Mouse (Mus musculus): ENCODE results near the gene Fam84b. TPM values are rescaled to one million over a fixed set of nuclear protein-coding genes. Genes with fewer than 3 reads are reported as not detected.

Fam84b gene
- 6.2 and 6.6 TPM in 2 replicates for polyA plus RNA-seq (2016; fragmentation: Nextera tagmentation; extraction: Ambion mirVana)

GRCm38 (mm10) chr15:60853231-60853999 lies at the start of gene Fam84b:
Gene Fam84b, minus strand, starts transcription at chr15:60853778.
- peak within 1 kb of the TSS; percentile 79 for H3K27ac ChIP-seq
- no peaks in the 10 kb centered on the region for H3K27me3 ChIP-seq (replicated peaks)
- H3K36me3 ChIP-seq, result no peaks in the 10 kb centered on the region
- H3K4me3 ChIP-seq, result peak within 1 kb of the TSS; percentile 20; the same call in 1 of the 2 replicates
- peaks cover 38% of the 10 kb centered on the region for H3K4me1 ChIP-seq
- 9% methylated on average over 17 of the region's 17 CpGs for whole genome bisulfite sequencing (ENCODE audit: insufficient replicate concordance)
- ATAC-seq, result peak; percentile 88
- no peaks in the 10 kb centered on the region for H3K9me3 ChIP-seq (replicated peaks)
- H3K4me2 ChIP-seq, result peak within 1 kb of the TSS; percentile 65
- peak within 1 kb of the TSS; percentile 36 for H3K9ac ChIP-seq

GRCm38 (mm10) chr15:60898187-60898965 lies 44.8 kb upstream of the Fam84b start:
- H3K36me3 ChIP-seq, result no peaks in the 10 kb centered on the region
- no peak overlapping the region for H3K27ac ChIP-seq
- ATAC-seq, result no peak
- no peaks in the 10 kb centered on the region for H3K27me3 ChIP-seq (replicated peaks)
- no peak overlapping the region for H3K4me3 ChIP-seq
- no peak overlapping the region for H3K4me2 ChIP-seq
- H3K9ac ChIP-seq, result no peak overlapping the region
- H3K9me3 ChIP-seq (replicated peaks), result no peaks in the 10 kb centered on the region
- WGBS (ENCODE audit: insufficient replicate concordance), result 59% methylated on average over 6 of the region's 6 CpGs
- no peaks in the 10 kb centered on the region for H3K4me1 ChIP-seq

GRCm38 (mm10) chr15:60896040-60896439 lies 42.5 kb upstream of the Fam84b start:
- Histone ChIP-seq H3K4me2 (no peak overlapping the region), H3K9me3 (replicated peaks) (no peaks in the 10 kb centered on the region), H3K4me1 (no peaks in the 10 kb centered on the region), H3K4me3 (no peak overlapping the region), H3K27ac (no peak overlapping the region), H3K27me3 (replicated peaks) (no peaks in the 10 kb centered on the region), H3K9ac (no peak overlapping the region), H3K36me3 (no peaks in the 10 kb centered on the region)
- WGBS (ENCODE audit: insufficient replicate concordance), result 64% methylated on average over 2 of the region's 2 CpGs
- no peak for ATAC-seq

GRCm38 (mm10) chr15:60892976-60893463 lies 39.4 kb upstream of the Fam84b start:
- no peaks in the 10 kb centered on the region for H3K4me1 ChIP-seq
- no peak overlapping the region for H3K27ac ChIP-seq

GRCm38 (mm10) chr15:60888724-60889123 lies 35.1 kb upstream of the Fam84b start:
- no peaks in the 10 kb centered on the region for H3K36me3 ChIP-seq
- H3K4me2 ChIP-seq, result no peak overlapping the region
- H3K9me3 ChIP-seq (replicated peaks), result no peaks in the 10 kb centered on the region
- no peak for ATAC-seq
- no peak overlapping the region for H3K9ac ChIP-seq
- H3K4me3 ChIP-seq, result no peak overlapping the region
- no peaks in the 10 kb centered on the region for H3K27me3 ChIP-seq (replicated peaks)
- no peaks in the 10 kb centered on the region for H3K4me1 ChIP-seq
- WGBS (ENCODE audit: insufficient replicate concordance), result 70% methylated on average over 2 of the region's 2 CpGs
- H3K27ac ChIP-seq, result no peak overlapping the region

More at GRCm38 (mm10) chr15:60892976-60893463, 39.4 kb upstream of the Fam84b start:
- Histone ChIP-seq H3K9ac (no peak overlapping the region), H3K4me3 (no peak overlapping the region), H3K9me3 (replicated peaks) (no peaks in the 10 kb centered on the region), H3K36me3 (no peaks in the 10 kb centered on the region), H3K27me3 (replicated peaks) (no peaks in the 10 kb centered on the region), H3K4me2 (no peak overlapping the region)
- no peak for ATAC-seq
- WGBS (ENCODE audit: insufficient replicate concordance), result 52% methylated on average over 3 of the region's 3 CpGs

GRCm38 (mm10) chr15:60875721-60876120 lies 22.1 kb upstream of the Fam84b start:
- ATAC-seq, result no peak
- Histone ChIP-seq H3K27ac (no peak overlapping the region), H3K4me2 (no peak overlapping the region), H3K36me3 (no peaks in the 10 kb centered on the region), H3K4me1 (no peaks in the 10 kb centered on the region), H3K27me3 (replicated peaks) (no peaks in the 10 kb centered on the region), H3K9me3 (replicated peaks) (no peaks in the 10 kb centered on the region), H3K9ac (no peak overlapping the region), H3K4me3 (no peak overlapping the region)
- 58% methylated on average over 6 of the region's 6 CpGs for WGBS (ENCODE audit: insufficient replicate concordance)

GRCm38 (mm10) chr15:60862417-60862816 lies 8.8 kb upstream of the Fam84b start:
- no peaks in the 10 kb centered on the region for H3K27me3 ChIP-seq (replicated peaks)

GRCm38 (mm10) chr15:60855112-60855511 lies 1.5 kb upstream of the Fam84b start:
- Histone ChIP-seq H3K9ac (no peak overlapping the region), H3K4me3 (no peak overlapping the region), H3K4me1 (peaks cover 38% of the 10 kb centered on the region), H3K27ac (no peak overlapping the region), H3K9me3 (replicated peaks) (no peaks in the 10 kb centered on the region), H3K4me2 (no peak overlapping the region), H3K36me3 (no peaks in the 10 kb centered on the region), H3K27me3 (replicated peaks) (no peaks in the 10 kb centered on the region)
- no peak for ATAC-seq
- 55% methylated on average over 1 of the region's 1 CpGs for WGBS (ENCODE audit: insufficient replicate concordance)

More at GRCm38 (mm10) chr15:60862417-60862816, 8.8 kb upstream of the Fam84b start:
- no peak overlapping the region for H3K9ac ChIP-seq
- no peaks in the 10 kb centered on the region for H3K9me3 ChIP-seq (replicated peaks)
- no peaks in the 10 kb centered on the region for H3K4me1 ChIP-seq
- H3K4me3 ChIP-seq, result no peak overlapping the region
- no peak overlapping the region for H3K27ac ChIP-seq
- ATAC-seq, result no peak
- H3K36me3 ChIP-seq, result no peaks in the 10 kb centered on the region
- no peak overlapping the region for H3K4me2 ChIP-seq
- 55% methylated on average over 3 of the region's 3 CpGs for WGBS (ENCODE audit: insufficient replicate concordance)

GRCm38 (mm10) chr15:60854151-60854550 lies 573 bp upstream of the Fam84b start:
- peaks cover 38% of the 10 kb centered on the region for H3K4me1 ChIP-seq
- ATAC-seq, result no peak
- H3K4me3 ChIP-seq, result no peak overlapping the region
- H3K9ac ChIP-seq, result no peak overlapping the region
- H3K27me3 ChIP-seq (replicated peaks), result no peaks in the 10 kb centered on the region
- H3K27ac ChIP-seq, result no peak overlapping the region
- peak overlapping the region; percentile 65 for H3K4me2 ChIP-seq
- 19% methylated on average over 4 of the region's 4 CpGs for WGBS (ENCODE audit: insufficient replicate concordance)
- H3K36me3 ChIP-seq, result no peaks in the 10 kb centered on the region
- H3K9me3 ChIP-seq (replicated peaks), result no peaks in the 10 kb centered on the region

GRCm38 (mm10) chr15:60848630-60849029 lies 4.9 kb downstream of the Fam84b start:
- no peak overlapping the region for H3K9ac ChIP-seq
- peaks cover 25% of the 10 kb centered on the region for H3K4me1 ChIP-seq
- H3K36me3 ChIP-seq, result no peaks in the 10 kb centered on the region
- no peaks in the 10 kb centered on the region for H3K9me3 ChIP-seq (replicated peaks)
- no peak for ATAC-seq
- no peak overlapping the region for H3K4me2 ChIP-seq
- 70% methylated on average over 3 of the region's 3 CpGs for WGBS (ENCODE audit: insufficient replicate concordance)
- H3K27me3 ChIP-seq (replicated peaks), result no peaks in the 10 kb centered on the region
- H3K4me3 ChIP-seq, result no peak overlapping the region
- no peak overlapping the region for H3K27ac ChIP-seq

GRCm38 (mm10) chr15:60846291-60846690 lies 7.3 kb downstream of the Fam84b start:
- WGBS (ENCODE audit: insufficient replicate concordance), result 63% methylated on average over 6 of the region's 6 CpGs
- H3K36me3 ChIP-seq, result no peaks in the 10 kb centered on the region
- H3K27me3 ChIP-seq (replicated peaks), result no peaks in the 10 kb centered on the region
- no peak overlapping the region for H3K27ac ChIP-seq
- no peak for ATAC-seq
- peaks cover 4% of the 10 kb centered on the region for H3K4me1 ChIP-seq
- H3K4me3 ChIP-seq, result no peak overlapping the region
- no peak overlapping the region for H3K4me2 ChIP-seq
- H3K9me3 ChIP-seq (replicated peaks), result no peaks in the 10 kb centered on the region
- no peak overlapping the region for H3K9ac ChIP-seq

- H3K27ac ChIP-seq, result no peak overlapping the region
- H3K9me3 ChIP-seq (replicated peaks), result no peaks in the 10 kb centered on the region
- no peaks in the 10 kb centered on the region for H3K27me3 ChIP-seq (replicated peaks)
- H3K9ac ChIP-seq, result no peak overlapping the region
- no peak overlapping the region for H3K4me3 ChIP-seq
- WGBS (ENCODE audit: insufficient replicate concordance), result 37% methylated on average over 3 of the region's 3 CpGs
- no peaks in the 10 kb centered on the region for H3K36me3 ChIP-seq
- H3K4me1 ChIP-seq, result peaks cover 5% of the 10 kb centered on the region
- ATAC-seq, result no peak
- no peak overlapping the region for H3K4me2 ChIP-seq
Observed at GRCm38 (mm10) chr15:60845886-60846285, 7.7 kb downstream of the Fam84b start.
